Mouse (Mus musculus) lung, embryonic 15.5 days (tissue): Measurements from ENCODE around the gene Tmprss12. TPM values are rescaled to one million over a fixed set of nuclear protein-coding genes. Genes with fewer than 3 reads are reported as not detected.
A peak's percentile ranks its signal among the peaks of the same experiment; 100 is the strongest.
"Not testable (repeated sequence)": the region's sequence is repeated elsewhere in the genome, so short reads cannot be mapped to it uniquely, and the experiment has no call there.

Experiments used
- ATAC-seq: fragments of 200-750 bp; cut with Nextera tagmentation; 2 replicates; pipeline ENCODE4 v1.8.0; 2017; ENCODE audit warnings: moderate number of reproducible peaks, borderline replicate concordance; ENCODE audit not compliant: low FRiP score, low TSS enrichment; ENCODE audit errors: extremely low read depth
- H3K27ac ChIP-seq: fragments of 300-500 bp; sonication (generic); 2 replicates; pipeline ENCODE4 v1.5.1; 2015; ENCODE audit warnings: moderate library complexity, mild to moderate bottlenecking, inconsistent platforms
- H3K27me3 ChIP-seq: fragments of 300-500 bp; sonication (generic); 2 replicates; pipeline ENCODE4 v1.6.1; 2015; ENCODE audit warnings: inconsistent platforms
- H3K36me3 ChIP-seq: fragments of 300-500 bp; sonication (generic); 2 replicates; pipeline ENCODE4 v1.6.1; 2015; ENCODE audit warnings: inconsistent platforms
- H3K4me1 ChIP-seq: fragments of 300-500 bp; sonication (generic); 2 replicates; pipeline ENCODE4 v1.6.1; 2015; ENCODE audit warnings: inconsistent platforms
- H3K4me2 ChIP-seq: fragments of 300-500 bp; sonication (generic); 2 replicates; pipeline ENCODE4 v1.6.1; 2015; ENCODE audit warnings: inconsistent platforms, mild to moderate bottlenecking, moderate library complexity
- H3K4me3 ChIP-seq: fragments of 300-500 bp; sonication (generic); 2 replicates; pipeline ENCODE4 v1.5.1; 2015; ENCODE audit warnings: mild to moderate bottlenecking, inconsistent platforms
- H3K9ac ChIP-seq: fragments of 300-500 bp; sonication (generic); 2 replicates; pipeline ENCODE4 v1.6.1; 2015; ENCODE audit warnings: inconsistent platforms
- H3K9me3 ChIP-seq: fragments of 300-500 bp; sonication (generic); 2 replicates; pipeline ENCODE4 v1.6.1; 2016; ENCODE audit warnings: inconsistent platforms
- WGBS: fragments of 180-500 bp; shearing (Covaris S2); methylation state at CpG from one replicate; pipeline ENCODE4 v1.1.7; 2015; 5-methylcytosine and 5-hydroxymethylcytosine counted together
- polyA plus RNA-seq: library from polyadenylated mRNA; unstranded; fragments of >200 nt; fragmentation: Nextera tagmentation; extraction: Ambion mirVana; gene quantifications from 2 replicates; pipeline ENCODE4 v1.2.1, GENCODE M21; 2015

Gene Tmprss12
- polyA plus RNA-seq, 1 experiment from 2014 or later: not detected

DNA sequence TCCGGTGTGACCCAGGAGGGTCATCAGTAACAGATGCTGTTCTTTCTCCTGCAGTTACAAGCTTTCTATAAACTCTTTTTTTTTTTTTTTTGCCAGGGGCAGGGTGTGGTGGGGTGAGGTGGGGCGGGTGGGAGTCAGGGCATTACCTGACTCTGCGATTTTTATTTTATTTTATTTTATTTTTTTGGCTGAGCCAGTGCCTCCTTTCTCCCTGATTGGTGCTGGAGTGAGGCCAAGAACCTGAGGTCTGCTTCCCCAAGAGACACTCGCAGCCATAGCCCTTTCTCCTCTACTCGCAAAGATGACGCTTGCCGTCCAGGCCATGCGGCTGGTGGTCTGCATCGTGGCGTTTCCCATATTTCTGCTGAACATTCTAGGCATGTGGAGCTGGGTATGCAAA lies 54.0 kb downstream of the Tmprss12 start, which contains the start of gene Mettl7a3:
Gene Mettl7a3, plus strand, starts transcription at position 301 of the 400 bp plus-strand sequence.
- Histone ChIP-seq H3K4me2 (no peak within 1 kb of the TSS), H3K9me3 (no peaks in the 10 kb centered on the region), H3K27ac (no peak within 1 kb of the TSS), H3K36me3 (no peaks in the 10 kb centered on the region), H3K27me3 (no peaks in the 10 kb centered on the region), H3K9ac (no peak within 1 kb of the TSS), H3K4me1 (no peaks in the 10 kb centered on the region), H3K4me3 (no peak within 1 kb of the TSS)
- no peak for ATAC-seq
- WGBS: 73% methylated on average over 10 of the region's 10 CpGs

DNA sequence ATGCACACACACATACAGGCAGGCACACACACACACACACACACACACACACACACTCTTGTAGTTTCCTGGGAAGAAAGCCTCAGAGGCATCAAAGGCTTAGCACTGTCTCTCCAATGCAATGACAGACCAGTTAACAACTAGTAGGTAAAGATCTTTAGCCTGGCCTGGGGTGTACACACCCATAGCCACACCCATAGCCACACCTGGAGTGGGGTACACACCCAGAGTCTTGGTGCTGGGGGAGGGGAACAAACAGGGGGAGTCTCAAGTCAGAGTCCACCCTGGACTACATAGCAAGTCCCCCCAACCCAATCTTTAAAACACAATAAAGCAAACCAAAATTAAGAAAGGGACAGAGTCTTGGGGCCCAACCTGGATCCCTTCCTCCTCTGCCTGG lies 56.7 kb downstream of the Tmprss12 start:
- not testable (repeated sequence) for H3K27ac ChIP-seq, H3K4me2 ChIP-seq, ATAC-seq, H3K9me3 ChIP-seq, H3K36me3 ChIP-seq, H3K27me3 ChIP-seq, H3K4me1 ChIP-seq, H3K9ac ChIP-seq, H3K4me3 ChIP-seq

DNA sequence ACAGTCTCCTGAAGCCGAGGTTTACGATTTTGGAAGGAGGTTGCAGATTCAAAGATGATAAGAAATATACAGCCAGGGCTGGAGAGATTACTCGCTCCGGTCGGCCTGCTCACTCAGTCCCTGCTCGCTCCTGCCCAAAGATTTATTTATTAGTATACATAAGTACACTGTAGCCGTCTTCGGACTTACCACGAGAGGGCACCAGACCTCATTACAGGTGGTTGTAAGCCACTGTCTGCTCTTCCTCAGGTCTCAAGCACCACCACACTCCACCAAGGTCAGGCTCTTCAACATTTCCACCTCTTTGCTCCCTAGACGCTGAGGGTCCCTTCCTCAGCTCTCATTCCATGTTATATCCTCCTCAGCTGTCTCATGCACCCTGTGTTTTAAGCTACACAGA lies 57.2 kb downstream of the Tmprss12 start:
- H3K27ac ChIP-seq, H3K9ac ChIP-seq, H3K9me3 ChIP-seq, H3K36me3 ChIP-seq, H3K27me3 ChIP-seq, H3K4me3 ChIP-seq, H3K4me2 ChIP-seq, H3K4me1 ChIP-seq: not testable (repeated sequence)
- ATAC-seq: peak; percentile 32; the same call in 1 of the 2 replicates
- 23% methylated on average over 10 of the region's 10 CpGs for WGBS

DNA sequence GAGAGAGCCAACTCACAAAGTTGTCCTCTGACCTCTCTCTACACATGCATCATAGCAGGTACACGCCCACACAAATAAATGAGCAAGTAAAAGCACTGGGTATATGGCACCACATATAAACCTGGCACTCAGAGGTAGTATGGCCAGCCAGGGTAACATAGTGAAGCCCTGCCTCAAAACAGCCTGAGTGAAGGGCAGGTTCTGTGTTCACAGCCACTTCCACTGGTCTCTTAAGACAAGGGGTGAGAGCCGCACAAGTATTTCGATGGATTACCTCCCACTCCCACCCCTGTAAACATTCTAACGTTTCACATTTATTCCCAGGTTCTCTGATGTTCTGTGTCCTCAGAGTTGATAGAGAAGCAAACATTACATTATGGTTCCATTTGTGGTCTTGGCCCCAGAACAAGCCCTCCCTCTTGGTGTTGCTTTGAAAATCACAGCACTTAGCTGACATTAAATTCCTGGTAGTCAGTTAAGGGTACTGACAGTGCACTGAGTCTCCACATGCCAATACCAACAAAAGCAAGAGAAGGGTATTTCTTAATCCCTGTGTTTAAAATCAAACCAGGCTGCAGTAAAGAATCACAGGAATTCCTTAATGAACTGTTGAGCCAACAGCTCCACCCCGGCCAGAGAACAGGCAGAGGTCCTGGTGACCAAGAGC lies 60.8 kb downstream of the Tmprss12 start:
- H3K9ac ChIP-seq, ATAC-seq, H3K4me2 ChIP-seq, H3K36me3 ChIP-seq, H3K4me1 ChIP-seq, H3K27me3 ChIP-seq, H3K4me3 ChIP-seq, H3K9me3 ChIP-seq: not testable (repeated sequence)
- 41% methylated on average over 5 of the region's 5 CpGs for WGBS
- H3K27ac ChIP-seq: peak overlapping the region; percentile 29; the same call in 1 of the 2 replicates

Other genes with a start within 250 kb of the Tmprss12 start
- 9.1 and 10.5 TPM in 2 replicates for gene Dip2b, start 242.2 kb upstream of the Tmprss12 start, polyA plus RNA-seq
- 50.4 and 54.4 TPM in 2 replicates for gene Atf1, start 53.0 kb upstream of the Tmprss12 start, polyA plus RNA-seq
- gene Mettl7a1, start 23.3 kb downstream of the Tmprss12 start, polyA plus RNA-seq: 7.8 and 9.4 TPM in 2 replicates
- gene Mettl7a3, start 54.1 kb downstream of the Tmprss12 start, polyA plus RNA-seq: not detected in 2 replicates
- gene Methig1, start 72.3 kb downstream of the Tmprss12 start, polyA plus RNA-seq: 0.10 TPM in 1 of 2 replicates, not detected in the other
- gene Mettl7a2, start 72.4 kb downstream of the Tmprss12 start, polyA plus RNA-seq: not detected in 2 replicates
- gene Higd1c, start 83.7 kb downstream of the Tmprss12 start, polyA plus RNA-seq: not detected in 2 replicates
- gene Gm5475, start 141.3 kb downstream of the Tmprss12 start, polyA plus RNA-seq: 0.06 and 0.09 TPM in 2 replicates
- 20.3 and 26.0 TPM in 2 replicates for gene Slc11a2, start 144.2 kb downstream of the Tmprss12 start, polyA plus RNA-seq
- gene Letmd1, start 188.2 kb downstream of the Tmprss12 start, polyA plus RNA-seq: 19.5 and 21.5 TPM in 2 replicates
- 12.5 and 12.7 TPM in 2 replicates for gene Csrnp2, start 214.7 kb downstream of the Tmprss12 start, polyA plus RNA-seq